Comparison of ENCODE assay signal across 9 mouse cellular contexts in the genomic region with DNA sequence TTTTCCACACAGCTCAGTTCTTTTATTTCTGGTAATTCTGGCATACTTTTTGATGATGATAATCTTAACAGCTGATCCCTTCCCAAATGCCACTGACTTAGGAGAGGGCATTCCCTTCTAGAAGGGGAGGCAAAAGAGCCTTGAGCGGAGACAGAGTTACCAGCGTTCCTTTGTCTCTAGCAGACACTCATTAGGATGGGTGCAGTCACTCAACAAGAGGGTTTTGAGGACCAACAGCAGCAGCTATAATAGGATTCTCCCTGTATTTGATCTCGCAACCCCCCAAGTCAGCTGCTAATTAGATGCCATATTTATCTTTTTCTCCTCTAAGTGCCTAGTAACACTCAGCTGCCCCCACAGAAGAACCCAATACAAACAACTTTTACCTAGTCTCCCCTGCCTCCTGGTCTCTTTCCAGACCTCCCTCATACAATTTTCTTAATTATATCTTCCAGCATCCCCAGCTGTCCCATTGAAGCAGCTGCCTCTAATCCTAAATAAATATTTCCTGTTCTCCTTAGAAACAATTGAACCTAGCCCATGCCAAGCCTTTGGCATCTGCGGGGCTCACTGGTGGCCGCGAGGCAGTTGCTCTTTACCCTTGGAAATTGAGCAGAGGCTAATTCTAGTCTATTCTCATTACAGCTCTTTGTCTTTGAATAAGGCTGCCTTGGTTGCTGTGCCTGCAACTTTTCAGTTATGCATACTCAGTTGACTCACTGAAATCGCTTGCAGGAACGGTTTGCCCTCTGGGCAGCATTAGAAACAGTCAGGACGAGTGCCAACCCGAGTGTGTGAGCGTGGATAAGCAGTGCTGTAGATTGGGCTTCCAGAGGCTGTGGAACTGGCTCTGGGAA.
DNase-seq lines count a peak whose midpoint lies in the region; ATAC-seq lines count a peak whose summit lies in the region.
"Had no signal": no experiment of that assay in that cellular context is flagged by ENCODE, and none has a peak within 500 bp of the region (broad histone marks: within the 10 kb centered on the region; RNA-seq: fewer than 3 reads in every experiment).

No protein-coding gene starts in this region.

- no peak for DNase-seq in heart, adult 9 months (ENCODE audit: low spot score in 2 of 2)
- peak; percentile 10 to 23 for DNase-seq in right cerebral cortex, adult 2 months (ENCODE audit: low spot score in 2 of 2)
- DNase-seq in right cerebral cortex, postnatal 14 days: no peak
- DNase-seq in gonadal fat pad, adult 2 months (ENCODE audit: low read depth): peak; percentile 16
- no peak for DNase-seq in testis, postnatal 14 days (ENCODE audit: low spot score)
- DNase-seq in spleen, postnatal 10 days (ENCODE audit: low spot score in 2 of 2): no peak
- DNase-seq: thymus, adult 2 months had no signal

- no peaks in the 10 kb centered on the region; the same call in 1 of the 2 replicates for H3K4me1 ChIP-seq in heart, embryonic 15.5 days (replicated peaks)

- H3K27me3 ChIP-seq in heart, embryonic 15.5 days: no peaks in the 10 kb centered on the region

- WGBS in heart, embryonic 15.5 days: 51% methylated on average over 11 of the region's 11 CpGs

- H3K4me2 ChIP-seq in heart, embryonic 15.5 days: no peak overlapping the region

- H3K9me3 ChIP-seq in heart, embryonic 15.5 days (replicated peaks): no peaks in the 10 kb centered on the region

- no peak overlapping the region for H3K9ac ChIP-seq in heart, embryonic 15.5 days

- 0 out of 2 replicates have a peak overlapping the region, but pooled peaks have one; percentile 4 for H3K27ac ChIP-seq in heart, embryonic 15.5 days

- ATAC-seq in heart, embryonic 15.5 days (replicated peaks; ENCODE audit: insufficient number of reproducible peaks, insufficient read depth, low FRiP score, low read depth): no peak
- no peak for ATAC-seq in monocyte, adult 5-6 weeks (replicated peaks; ENCODE audit: insufficient number of reproducible peaks, low FRiP score, low TSS enrichment, poor library complexity, severe bottlenecking)

- H3K36me3 ChIP-seq in heart, embryonic 15.5 days: no peaks in the 10 kb centered on the region

- no peak overlapping the region for H3K4me3 ChIP-seq in heart, embryonic 15.5 days

Comparison
In these comparisons a context has a peak if more than half of its experiments do, and no peak if none do; other contexts are left out.
1. DNase-seq: peak in right cerebral cortex, adult 2 months (2 of 2) and gonadal fat pad, adult 2 months (single experiment); none in heart, adult 9 months (0 of 2), right cerebral cortex, postnatal 14 days (single experiment), testis, postnatal 14 days (single experiment) and spleen, postnatal 10 days (0 of 2).